Mouse (Mus musculus) thymus, adult 2 months (tissue): Measurements from ENCODE around the gene Lrriq4. TPM values are rescaled to one million over a fixed set of nuclear protein-coding genes. Genes with fewer than 3 reads are reported as not detected.

Experiments used
- DNase-seq: peaks from one replicate; pipeline ENCODE4 v3.0.0; 2021
- H3K27ac ChIP-seq: fragments of 200-500 bp; 2 replicates; pipeline ENCODE4 v1.5.1; 2012; ENCODE audit warnings: low read length, control low read depth; ENCODE audit not compliant: control insufficient read depth, insufficient read depth
- H3K27me3 ChIP-seq: fragments of 200-500 bp; 2 replicates; pipeline ENCODE4 v1.6.1; 2012; ENCODE audit warnings: mild to moderate bottlenecking, low read length, moderate library complexity, mixed read lengths; ENCODE audit not compliant: control insufficient read depth, insufficient read depth
- H3K36me3 ChIP-seq: fragments of 200-500 bp; 2 replicates; pipeline ENCODE4 v1.6.1; 2012; ENCODE audit warnings: mild to moderate bottlenecking, low read length, moderate library complexity; ENCODE audit not compliant: control insufficient read depth, insufficient read depth
- H3K4me1 ChIP-seq: fragments of 200-500 bp; replicated peaks from 2 replicates; pipeline ENCODE4 v1.6.1; 2012; ENCODE audit warnings: low read length; ENCODE audit not compliant: control insufficient read depth, insufficient read depth
- H3K4me3 ChIP-seq: fragments of 200-500 bp; 2 replicates; pipeline ENCODE4 v1.5.1; 2012; ENCODE audit warnings: mild to moderate bottlenecking, low read length, control low read depth, moderate library complexity; ENCODE audit not compliant: control insufficient read depth, insufficient read depth
- CTCF ChIP-seq: fragments of 200-500 bp; IDR thresholded peaks from 2 replicates; pipeline ENCODE4 v1.5.1; 2012; ENCODE audit warnings: mild to moderate bottlenecking, control low read depth, low read length, moderate library complexity, borderline replicate concordance; ENCODE audit not compliant: control insufficient read depth, poor library complexity, insufficient read depth; ENCODE audit errors: extremely low read depth
- POLR2A ChIP-seq: fragments of 200-500 bp; IDR thresholded peaks from 2 replicates; pipeline ENCODE4 v1.6.1; 2012; ENCODE audit warnings: mild to moderate bottlenecking, low read length, control low read depth, moderate library complexity; ENCODE audit not compliant: control insufficient read depth, poor library complexity, insufficient read depth; ENCODE audit errors: extremely low read depth
- WGBS: fragments of 180-500 bp; shearing (Covaris S2); methylation state at CpG from one replicate; pipeline ENCODE4 v1.1.7; 2018; 5-methylcytosine and 5-hydroxymethylcytosine counted together
- polyA plus RNA-seq: library from polyadenylated mRNA; depleted of rRNA; stranded (reverse); fragments of >200 nt; gene quantifications from 2 replicates; pipeline ENCODE4 v1.2.3, GENCODE M21; 2012; rRNA removed

Lrriq4 gene
- not detected in 2 replicates for polyA plus RNA-seq

DNA sequence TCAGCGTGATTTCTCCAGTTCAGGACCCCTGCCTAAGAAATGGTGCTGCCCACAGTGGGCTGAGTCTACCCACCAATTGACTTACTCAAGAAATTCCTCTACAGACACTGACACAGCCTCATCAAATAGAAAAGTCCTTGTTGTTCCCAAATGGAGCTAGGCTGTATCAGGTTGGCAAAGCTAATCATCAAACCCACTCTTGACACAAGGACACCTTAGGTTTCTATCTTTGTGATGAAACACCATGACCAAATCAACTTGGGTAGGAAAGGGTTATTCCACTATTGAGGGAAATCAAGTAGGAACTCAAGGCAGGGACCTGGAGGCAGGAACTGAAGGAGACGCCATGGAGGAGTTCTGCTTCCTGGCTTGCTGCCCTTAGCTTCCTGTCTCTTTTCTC lies at the start of gene Lrriq4:
Gene Lrriq4, plus strand, starts transcription at position 301 of the 400 bp plus-strand sequence.
- TF ChIP-seq POLR2A (no peak), CTCF (no peak)

DNA sequence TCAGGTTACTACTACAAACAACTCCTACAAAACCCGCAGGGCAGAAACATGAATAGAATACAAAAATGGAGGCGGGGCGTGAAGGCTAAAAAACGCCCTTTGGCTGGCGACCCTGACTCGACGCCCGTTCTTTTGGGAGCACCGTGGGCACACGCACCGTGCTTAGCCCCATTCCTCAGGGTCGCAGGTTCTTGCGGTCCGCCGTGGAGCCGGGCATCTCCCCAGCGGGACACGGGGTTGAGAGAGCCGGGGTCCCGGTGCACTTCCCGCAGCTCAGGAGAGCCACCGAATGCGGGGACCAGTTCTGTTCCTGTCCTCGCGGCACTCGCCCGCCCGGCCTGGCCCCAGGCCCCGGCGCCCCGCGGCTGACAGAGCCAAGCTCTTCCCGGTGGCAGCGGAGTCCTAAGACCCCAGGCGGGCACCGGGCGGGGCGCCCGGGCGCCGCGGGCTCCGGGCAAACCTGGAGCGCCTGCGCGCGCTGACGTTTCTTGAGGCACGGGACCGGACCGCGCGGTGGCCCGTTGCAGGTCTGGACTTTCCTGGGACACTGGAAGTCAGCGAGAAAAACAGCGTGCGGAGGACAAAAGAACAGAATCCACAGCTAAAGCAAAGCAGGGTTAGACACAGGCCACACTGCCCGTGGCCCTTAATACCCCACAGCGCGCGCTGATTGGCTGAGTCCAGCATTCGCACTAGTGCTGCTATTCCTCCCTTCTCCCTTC lies 49.0 kb upstream of the Lrriq4 start:
- peak overlapping the region; percentile 53 for H3K4me3 ChIP-seq
- H3K4me1 ChIP-seq = peaks cover 7% of the 10 kb centered on the region
- H3K27ac ChIP-seq = no peak overlapping the region
- whole genome bisulfite sequencing = 1% methylated on average over 62 of the region's 62 CpGs
- DNase-seq = no peak
- TF ChIP-seq POLR2A (no peak), CTCF (no peak)
- H3K36me3 ChIP-seq = no peaks in the 10 kb centered on the region
- H3K27me3 ChIP-seq = no peaks in the 10 kb centered on the region; the same call in 1 of the 2 replicates

More for the DNA sequence above, at the start of gene Lrriq4:
- no peak within 1 kb of the TSS for H3K27ac ChIP-seq
- no peaks in the 10 kb centered on the region for H3K36me3 ChIP-seq
- WGBS = 78% methylated on average over 2 of the region's 2 CpGs
- DNase-seq = no peak
- H3K4me3 ChIP-seq = no peak within 1 kb of the TSS
- H3K4me1 ChIP-seq = 0 out of 2 replicates have a peak, but pooled peaks cover 3% of the 10 kb centered on the region
- peaks cover 6% of the 10 kb centered on the region for H3K27me3 ChIP-seq

DNA sequence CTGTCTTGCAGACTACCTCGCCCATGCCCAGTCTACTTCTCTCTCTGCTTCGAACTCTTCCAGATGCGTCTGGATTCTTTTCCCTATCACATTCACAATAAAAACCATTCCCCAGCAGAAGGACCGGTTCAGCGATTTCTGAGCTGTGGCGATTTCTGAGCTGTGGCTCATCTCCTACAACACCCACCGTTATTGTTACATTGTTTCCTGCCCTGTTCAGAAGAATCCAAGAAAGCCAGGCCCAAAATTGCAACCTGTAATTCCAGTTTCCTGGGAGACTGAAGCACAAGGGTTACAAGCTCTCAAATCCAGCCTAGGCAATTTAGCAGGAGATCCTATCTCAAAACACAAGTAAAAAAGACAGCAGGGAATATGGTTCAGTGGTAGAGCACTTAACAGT lies 47.0 kb upstream of the Lrriq4 start:
- WGBS = 96% methylated on average over 7 of the region's 7 CpGs

DNA sequence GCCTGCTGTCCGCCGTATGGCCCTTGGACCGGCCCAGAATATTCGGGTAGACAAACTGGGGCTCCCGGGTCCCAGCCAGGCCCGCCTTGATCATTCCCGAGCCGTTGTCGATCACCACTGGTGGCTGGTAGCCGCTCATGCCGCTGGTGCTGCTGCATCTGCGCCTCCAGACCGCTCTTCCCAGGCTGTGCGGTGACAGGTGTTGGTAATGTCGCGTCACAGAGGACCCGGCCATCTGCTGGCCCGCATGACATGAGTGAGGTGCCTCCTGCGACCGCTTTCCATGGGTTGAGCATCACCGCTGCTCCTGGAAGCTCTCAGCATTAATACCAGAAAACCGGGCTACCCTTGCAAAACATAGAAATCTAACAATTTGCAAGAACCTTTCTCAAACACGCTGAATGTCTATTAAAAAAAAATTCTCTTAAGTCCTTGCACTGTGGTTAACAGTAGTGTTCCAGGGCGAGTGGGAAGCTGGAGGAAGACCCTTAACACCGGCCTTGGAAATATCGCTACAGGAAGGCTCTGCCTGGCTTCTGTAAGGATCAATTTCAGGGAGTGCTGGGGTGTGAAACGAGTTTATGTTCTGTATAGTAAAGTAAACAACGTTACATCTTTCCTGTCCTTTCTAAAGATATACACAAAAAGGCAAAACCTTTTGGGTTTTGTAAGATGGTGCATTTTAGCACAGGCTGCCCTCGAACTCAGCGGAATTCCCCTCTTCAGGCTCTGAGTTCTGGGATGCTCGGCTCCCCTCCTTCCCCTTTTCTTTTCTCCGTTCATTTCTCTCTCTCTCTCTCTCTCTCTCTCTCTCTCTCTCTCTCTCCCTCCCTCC lies 44.4 kb upstream of the Lrriq4 start, which contains the start of gene Actrt3:
Gene Actrt3, minus strand, starts transcription at position 229 of the 835 bp plus-strand sequence.
- H3K27ac ChIP-seq = peak within 1 kb of the TSS; percentile 43
- DNase-seq = peak; percentile 43
- no peak for TF ChIP-seq CTCF
- TF ChIP-seq POLR2A = no peak
- no peaks in the 10 kb centered on the region; the same call in 1 of the 2 replicates for H3K27me3 ChIP-seq
- H3K4me1 ChIP-seq = peaks cover 11% of the 10 kb centered on the region
- no peaks in the 10 kb centered on the region for H3K36me3 ChIP-seq
- H3K4me3 ChIP-seq = peak within 1 kb of the TSS; percentile 70
- 2% methylated on average over 32 of the region's 32 CpGs for WGBS

More for the DNA sequence above, 47.0 kb upstream of the Lrriq4 start:
- Histone ChIP-seq H3K36me3 (no peaks in the 10 kb centered on the region), H3K27ac (no peak overlapping the region), H3K4me1 (peaks cover 7% of the 10 kb centered on the region), H3K27me3 (no peaks in the 10 kb centered on the region; the same call in 1 of the 2 replicates), H3K4me3 (no peak overlapping the region)
- DNase-seq = no peak
- TF ChIP-seq POLR2A = no peak
- no peak for TF ChIP-seq CTCF

DNA sequence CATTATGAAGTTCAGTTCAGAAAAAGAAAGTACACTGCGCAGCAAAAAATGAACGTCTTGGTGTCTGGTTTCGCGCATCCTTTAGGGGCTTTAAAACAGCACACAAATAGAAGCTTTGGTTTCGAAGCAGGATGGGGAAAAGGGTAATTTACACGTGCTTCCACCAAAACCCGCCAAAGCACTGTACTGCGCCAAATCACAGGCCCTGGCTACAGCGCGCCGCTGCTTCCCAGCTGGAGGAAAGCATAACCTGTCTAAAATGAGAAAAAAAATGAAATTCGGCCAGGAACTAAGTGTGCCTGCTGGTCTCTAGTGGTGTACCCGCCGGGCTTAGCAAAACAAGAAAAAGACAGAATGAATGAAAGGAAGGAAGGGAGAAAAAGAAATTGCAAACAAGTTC lies 43.6 kb upstream of the Lrriq4 start:
- peaks cover 11% of the 10 kb centered on the region for H3K4me1 ChIP-seq
- peak overlapping the region; percentile 70 for H3K4me3 ChIP-seq
- WGBS = under 1% methylated on average over 14 of the region's 14 CpGs
- peak overlapping the region; percentile 43 for H3K27ac ChIP-seq
- H3K36me3 ChIP-seq = no peaks in the 10 kb centered on the region
- TF ChIP-seq POLR2A (no peak), CTCF (no peak)
- no peaks in the 10 kb centered on the region; the same call in 1 of the 2 replicates for H3K27me3 ChIP-seq
- peak; percentile 33 for DNase-seq

DNA sequence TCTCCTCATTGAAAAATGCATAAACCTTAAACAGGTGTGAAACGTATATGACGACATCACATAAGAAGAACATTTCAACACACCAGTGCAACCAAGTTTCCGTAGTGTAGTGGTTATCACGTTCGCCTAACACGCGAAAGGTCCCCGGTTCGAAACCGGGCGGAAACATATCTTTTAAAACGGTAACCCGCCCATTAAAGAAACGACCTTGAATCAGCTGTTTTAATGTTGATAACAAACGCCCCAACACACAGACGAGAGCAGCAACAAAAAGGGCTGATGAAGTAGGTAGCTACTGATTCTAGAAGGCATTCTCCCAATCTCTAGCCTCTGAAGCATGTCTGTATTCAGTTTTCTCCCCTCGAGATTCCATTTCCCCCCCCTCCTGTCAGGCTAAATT lies 43.1 kb upstream of the Lrriq4 start:
- peak; percentile 89 for DNase-seq
- no peaks in the 10 kb centered on the region; the same call in 1 of the 2 replicates for H3K27me3 ChIP-seq
- TF ChIP-seq CTCF (no peak), POLR2A (no peak)
- H3K4me1 ChIP-seq = peaks cover 11% of the 10 kb centered on the region
- under 1% methylated on average over 17 of the region's 17 CpGs for WGBS
- no peaks in the 10 kb centered on the region for H3K36me3 ChIP-seq
- H3K27ac ChIP-seq = no peak overlapping the region; the same call in 1 of the 2 replicates
- H3K4me3 ChIP-seq = no peak overlapping the region
